Mouse (Mus musculus) olfactory bulb, adult 2 months (tissue): Measurements from ENCODE around the gene Cptp.

Experiments used
- CTCF ChIP-seq: fragments of 200-500 bp; IDR thresholded peaks from 2 replicates; pipeline ENCODE4 v1.5.1; 2012; ENCODE audit warnings: low read depth, mild to moderate bottlenecking, low read length, moderate library complexity; ENCODE audit not compliant: insufficient read depth
- POLR2A ChIP-seq: fragments of 200-500 bp; IDR thresholded peaks from 2 replicates; pipeline ENCODE4 v1.6.1; 2012; ENCODE audit warnings: mild to moderate bottlenecking, low read depth, low read length, moderate library complexity; ENCODE audit not compliant: insufficient read depth

- TF ChIP-seq POLR2A (no peak), CTCF (no peak)
Observed at GRCm38 (mm10) chr4:155905634-155906033, 36.4 kb upstream of the Cptp start.
